In genomic region chrX:142684674-142685073, GRCm38 (mm10) we compare ENCODE assay signal across 10 mouse cellular contexts. TPM values are rescaled to one million over a fixed set of nuclear protein-coding genes. Genes with fewer than 3 reads are reported as not detected.
A peak's percentile ranks its signal among the peaks of the same experiment; 100 is the strongest.
DNase-seq lines count a peak whose midpoint lies in the region; ATAC-seq and TF ChIP-seq lines count a peak whose summit lies in the region.
"Had no signal": no experiment of that assay in that cellular context is flagged by ENCODE, and none has a peak within 500 bp of the region (broad histone marks: within the 10 kb centered on the region; RNA-seq: fewer than 3 reads in every experiment).

No protein-coding gene starts in this region.

- H3K9ac ChIP-seq in hindbrain, embryonic 12.5 days = no peak overlapping the region
- H3K9ac ChIP-seq in hindbrain, embryonic 16.5 days (ENCODE audit: low read depth, low read length) = no peak overlapping the region
- H3K9ac ChIP-seq in neural tube, embryonic 11.5 days (ENCODE audit: low read length) = no peak overlapping the region
- no peak overlapping the region for H3K9ac ChIP-seq in limb, embryonic 12.5 days (replicated peaks)
- H3K9ac ChIP-seq in stomach, postnatal 0 days (ENCODE audit: low read length) = no peak overlapping the region

- WGBS in hindbrain, embryonic 12.5 days = 24% methylated on average over 4 of the region's 4 CpGs
- WGBS in hindbrain, embryonic 16.5 days = 31% methylated on average over 4 of the region's 4 CpGs
- WGBS in neural tube, embryonic 11.5 days = 29% methylated on average over 4 of the region's 4 CpGs
- 18% methylated on average over 3 of the region's 4 CpGs for WGBS in limb, embryonic 12.5 days
- 31% methylated on average over 4 of the region's 4 CpGs for WGBS in stomach, postnatal 0 days

- DNase-seq in neural tube, embryonic 11.5 days (ENCODE audit: low spot score) = no peak
- DNase-seq in neural tube, embryonic 10.5 days (ENCODE audit: extremely low spot score, low spot score) = no peak
- DNase-seq in stomach, postnatal 0 days (ENCODE audit: low spot score) = no peak
- no peak for DNase-seq in testis, postnatal 14 days (ENCODE audit: low spot score)
- no peak for DNase-seq in gastrocnemius, postnatal 36 days
- DNase-seq: layer of hippocampus, adult 9-11 months had no signal

- H3K4me3 ChIP-seq in hindbrain, embryonic 12.5 days = no peak overlapping the region
- H3K4me3 ChIP-seq in hindbrain, embryonic 16.5 days (ENCODE audit: low read length) = no peak overlapping the region
- H3K4me3 ChIP-seq in neural tube, embryonic 11.5 days (ENCODE audit: low read depth, low read length) = no peak overlapping the region
- H3K4me3 ChIP-seq in limb, embryonic 12.5 days (replicated peaks) = peak overlapping the region; percentile 56
- H3K4me3 ChIP-seq in stomach, postnatal 0 days (ENCODE audit: low read depth, low read length) = no peak overlapping the region
- H3K4me3 ChIP-seq: erythroblast, embryonic 14.5 days had no signal

- ATAC-seq in hindbrain, embryonic 12.5 days (ENCODE audit: low FRiP score) = no peak
- no peak for ATAC-seq in hindbrain, embryonic 16.5 days
- ATAC-seq in neural tube, embryonic 11.5 days (ENCODE audit: insufficient read depth, low FRiP score, low TSS enrichment) = no peak
- ATAC-seq in limb, embryonic 12.5 days (ENCODE audit: insufficient number of reproducible peaks, insufficient read depth, low FRiP score, low TSS enrichment, low read depth) = no peak
- ATAC-seq in stomach, postnatal 0 days (ENCODE audit: low FRiP score, low TSS enrichment) = no peak

- H3K27ac ChIP-seq in hindbrain, embryonic 12.5 days = no peak overlapping the region
- no peak overlapping the region for H3K27ac ChIP-seq in hindbrain, embryonic 16.5 days (ENCODE audit: low read depth, low read length)
- H3K27ac ChIP-seq in neural tube, embryonic 11.5 days (ENCODE audit: low read depth, low read length) = no peak overlapping the region
- peak overlapping the region; percentile 69 for H3K27ac ChIP-seq in limb, embryonic 12.5 days
- H3K27ac ChIP-seq in stomach, postnatal 0 days (replicated peaks) = no peak overlapping the region

- intact Hi-C loops in gastrocnemius, postnatal 36 days (cut with DNase I) = no loop called here

- H3K36me3 ChIP-seq in hindbrain, embryonic 12.5 days = no peaks in the 10 kb centered on the region
- no peaks in the 10 kb centered on the region for H3K36me3 ChIP-seq in hindbrain, embryonic 16.5 days (ENCODE audit: control insufficient read depth, insufficient read depth, low read length)
- no peaks in the 10 kb centered on the region for H3K36me3 ChIP-seq in neural tube, embryonic 11.5 days (ENCODE audit: control insufficient read depth, insufficient read depth, low read length)
- no peaks in the 10 kb centered on the region for H3K36me3 ChIP-seq in limb, embryonic 12.5 days
- H3K36me3 ChIP-seq in stomach, postnatal 0 days (ENCODE audit: control insufficient read depth, insufficient read depth, low read length) = no peaks in the 10 kb centered on the region

- H3K4me1 ChIP-seq in hindbrain, embryonic 12.5 days = peaks cover 15% of the 10 kb centered on the region
- peaks cover 4% of the 10 kb centered on the region for H3K4me1 ChIP-seq in hindbrain, embryonic 16.5 days (ENCODE audit: control insufficient read depth, insufficient read depth, low read depth, low read length)
- H3K4me1 ChIP-seq in neural tube, embryonic 11.5 days (ENCODE audit: control insufficient read depth, insufficient read depth, low read length) = peaks cover 4% of the 10 kb centered on the region; the same call in 1 of the 2 replicates
- H3K4me1 ChIP-seq in limb, embryonic 12.5 days (replicated peaks) = peaks cover 58% of the 10 kb centered on the region
- H3K4me1 ChIP-seq in stomach, postnatal 0 days (replicated peaks; ENCODE audit: control insufficient read depth, insufficient read depth) = no peaks in the 10 kb centered on the region

- peaks cover 35% of the 10 kb centered on the region for H3K27me3 ChIP-seq in hindbrain, embryonic 12.5 days
- peaks cover 2% of the 10 kb centered on the region; the same call in 1 of the 2 replicates for H3K27me3 ChIP-seq in hindbrain, embryonic 16.5 days (replicated peaks; ENCODE audit: control insufficient read depth, insufficient read depth, low read length)
- peaks cover 6% of the 10 kb centered on the region; the same call in 1 of the 2 replicates for H3K27me3 ChIP-seq in neural tube, embryonic 11.5 days (ENCODE audit: control insufficient read depth, insufficient read depth, low read length)
- H3K27me3 ChIP-seq in limb, embryonic 12.5 days = peaks cover 44% of the 10 kb centered on the region
- H3K27me3 ChIP-seq in stomach, postnatal 0 days (ENCODE audit: control insufficient read depth, insufficient read depth, low read length) = no peaks in the 10 kb centered on the region

- peak overlapping the region; percentile 60 for H3K4me2 ChIP-seq in hindbrain, embryonic 12.5 days (replicated peaks)
- H3K4me2 ChIP-seq in hindbrain, embryonic 16.5 days (ENCODE audit: low read length) = no peak overlapping the region
- H3K4me2 ChIP-seq in neural tube, embryonic 11.5 days (ENCODE audit: low read depth) = peak overlapping the region; percentile 65
- peak overlapping the region; percentile 82 for H3K4me2 ChIP-seq in limb, embryonic 12.5 days
- peak overlapping the region; percentile 37 for H3K4me2 ChIP-seq in stomach, postnatal 0 days (replicated peaks; ENCODE audit: low read depth)

- H3K9me3 ChIP-seq in hindbrain, embryonic 12.5 days (replicated peaks) = no peaks in the 10 kb centered on the region
- H3K9me3 ChIP-seq in hindbrain, embryonic 16.5 days (ENCODE audit: control insufficient read depth, low read length) = no peaks in the 10 kb centered on the region
- H3K9me3 ChIP-seq in neural tube, embryonic 11.5 days (ENCODE audit: control insufficient read depth, low read length) = no peaks in the 10 kb centered on the region
- no peaks in the 10 kb centered on the region for H3K9me3 ChIP-seq in limb, embryonic 12.5 days
- no peaks in the 10 kb centered on the region for H3K9me3 ChIP-seq in stomach, postnatal 0 days (ENCODE audit: control insufficient read depth, low read length)

- TF ChIP-seq CTCF in stomach, postnatal 0 days (IDR thresholded peaks at IDR 0.05; ENCODE audit: low read depth) = no peak

- no peak for TF ChIP-seq EP300 in stomach, postnatal 0 days (optimal IDR thresholded peaks at IDR 0.05)

RNA-seq across cellular contexts. Expression of gene Tmem164, which starts 3.5 kb away (rescaled TPM):
- 54.6 and 54.8 TPM in 2 replicates for polyA plus RNA-seq in hindbrain, embryonic 12.5 days (2016; fragmentation: Nextera tagmentation; extraction: Ambion mirVana)
- polyA plus RNA-seq in hindbrain, embryonic 16.5 days (2015; fragmentation: Nextera tagmentation; extraction: Ambion mirVana) = 23.5 and 26.5 TPM in 2 replicates
- polyA plus RNA-seq in neural tube, embryonic 11.5 days (2014; fragmentation: Nextera tagmentation; extraction: Ambion mirVana) = 39.2 and 39.6 TPM in 2 replicates
- polyA plus RNA-seq in limb, embryonic 12.5 days (2016; fragmentation: Nextera tagmentation; extraction: Ambion mirVana) = 70.4 and 70.5 TPM in 2 replicates
- 29.9 and 32.4 TPM in 2 replicates for polyA plus RNA-seq in stomach, postnatal 0 days (2015; fragmentation: Nextera tagmentation; extraction: Ambion mirVana)
- 1 to 10 TPM; 2.4 to 2.6 TPM for total RNA-seq in gastrocnemius, postnatal 36 days (2021)
